Mouse (Mus musculus): ENCODE results near the gene Zfp668.
A peak's percentile ranks its signal among the peaks of the same experiment; 100 is the strongest.
"Not testable (repeated sequence)": the region's sequence is repeated elsewhere in the genome, so short reads cannot be mapped to it uniquely, and the experiment has no call there.

Gene Zfp668

DNA sequence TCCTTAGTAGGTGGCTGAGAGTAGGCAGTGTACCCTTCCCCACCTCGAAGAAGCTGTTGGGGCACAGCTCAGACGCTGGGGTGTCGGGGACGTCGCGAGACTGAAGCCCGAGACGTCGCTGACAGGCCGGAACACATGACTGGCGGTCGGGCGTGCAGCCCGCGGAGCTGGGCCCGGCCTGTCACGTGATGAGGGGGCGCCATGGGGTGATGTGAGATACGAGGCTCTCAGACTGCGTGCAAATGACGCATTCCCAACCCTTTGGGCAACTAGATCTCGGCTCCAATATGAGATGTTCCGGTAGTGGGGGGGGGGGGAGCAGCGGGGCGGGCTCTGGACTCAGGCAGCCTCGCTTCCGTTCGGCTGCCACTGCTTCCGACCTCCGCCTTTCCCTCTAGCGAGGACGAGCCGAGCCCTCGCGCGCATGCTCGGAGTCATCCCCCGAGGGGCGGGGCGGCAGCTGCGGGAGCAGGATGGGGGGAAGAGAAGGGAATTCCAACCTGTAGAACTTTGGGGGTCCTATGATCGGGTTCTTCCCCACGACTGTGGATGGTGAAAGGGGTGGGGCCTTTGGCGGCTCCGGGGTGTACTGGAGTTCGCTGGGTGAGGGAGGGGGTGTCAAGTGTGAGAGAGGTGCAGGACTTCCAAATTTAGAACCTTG lies 35.2 kb downstream of the Zfp668 start:
- peak; percentile 96 for DNase-seq (ENCODE audit: low read depth)

DNA sequence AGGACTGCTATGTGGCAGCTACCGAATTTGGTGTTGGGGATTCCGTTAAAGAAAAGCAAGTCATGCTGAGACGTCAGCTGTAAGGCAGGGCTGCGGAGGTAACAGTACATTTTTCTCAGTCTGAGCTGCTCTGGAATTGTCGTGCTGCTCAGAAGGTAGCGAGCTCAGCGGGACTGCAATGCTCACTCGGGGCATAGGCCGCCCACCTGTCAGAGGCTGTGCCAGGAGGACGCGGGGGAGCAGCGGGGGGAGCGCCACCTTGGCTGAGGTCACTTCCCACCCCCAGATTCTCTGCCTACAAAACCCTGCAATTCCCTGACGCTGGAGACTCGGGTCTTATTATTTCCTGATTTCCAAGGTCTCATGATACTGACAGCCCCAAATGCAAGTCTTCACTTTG lies 35.7 kb downstream of the Zfp668 start:
- DNase-seq (ENCODE audit: low read depth): no peak

DNA sequence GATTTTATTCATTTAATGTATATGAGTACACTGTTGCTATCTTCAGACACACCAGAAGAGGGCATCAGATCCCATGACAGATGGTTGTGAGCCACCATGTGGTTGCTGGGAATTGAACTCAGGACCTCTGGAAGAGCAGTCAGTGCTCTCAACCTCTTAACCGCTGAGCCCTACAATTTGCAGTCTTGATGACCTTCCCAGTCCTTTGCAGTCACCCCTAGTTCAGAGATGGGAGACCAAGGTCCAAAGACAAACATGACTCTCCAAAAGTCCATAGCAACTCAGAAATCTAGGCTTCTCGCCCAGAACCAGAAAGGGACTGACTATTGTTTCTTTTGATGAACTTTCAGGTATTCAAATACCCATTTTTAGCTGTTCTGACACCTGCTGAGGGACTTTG lies 36.6 kb downstream of the Zfp668 start:
- not testable (repeated sequence) for DNase-seq (ENCODE audit: low read depth)

DNA sequence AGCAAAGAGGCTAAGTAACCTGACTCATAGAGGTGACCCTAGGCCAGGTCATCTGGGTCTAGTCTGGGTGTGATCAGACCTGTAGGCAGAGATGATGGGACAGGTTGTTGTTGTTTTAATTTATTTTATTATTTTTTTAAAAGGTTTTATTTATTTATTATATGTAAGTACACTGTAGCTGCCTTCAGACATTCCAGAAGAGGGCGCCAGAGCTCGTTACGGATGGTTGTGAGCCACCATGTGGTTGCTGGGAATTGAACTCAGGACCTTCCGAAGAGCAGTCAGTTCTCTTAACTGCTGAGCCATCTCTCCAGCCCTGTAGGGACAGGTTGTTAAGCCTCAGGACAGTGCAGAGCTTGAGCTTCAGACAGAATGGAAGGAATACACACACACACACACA lies 38.8 kb downstream of the Zfp668 start:
- not testable (repeated sequence) for DNase-seq (ENCODE audit: low read depth)

DNA sequence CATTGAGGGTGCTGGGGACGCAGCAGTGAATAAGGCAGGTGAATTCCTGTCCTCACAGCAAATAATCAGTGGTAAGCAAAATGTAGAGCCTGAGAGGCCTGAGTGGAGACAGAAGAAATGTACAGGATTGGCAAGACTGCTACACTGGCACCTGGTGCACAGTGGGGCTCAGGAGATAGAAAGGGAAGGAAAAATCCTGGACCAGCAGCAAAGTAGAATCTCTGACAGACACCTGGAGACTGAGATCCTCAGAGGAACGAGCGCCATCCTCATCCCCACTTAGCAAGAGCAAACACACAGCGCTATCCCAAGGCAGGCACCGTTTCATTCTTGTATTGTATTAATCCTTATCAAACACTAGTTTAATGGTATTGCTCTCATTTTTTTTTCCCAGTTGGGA lies 39.2 kb downstream of the Zfp668 start:
- DNase-seq (ENCODE audit: low read depth): no peak

DNA sequence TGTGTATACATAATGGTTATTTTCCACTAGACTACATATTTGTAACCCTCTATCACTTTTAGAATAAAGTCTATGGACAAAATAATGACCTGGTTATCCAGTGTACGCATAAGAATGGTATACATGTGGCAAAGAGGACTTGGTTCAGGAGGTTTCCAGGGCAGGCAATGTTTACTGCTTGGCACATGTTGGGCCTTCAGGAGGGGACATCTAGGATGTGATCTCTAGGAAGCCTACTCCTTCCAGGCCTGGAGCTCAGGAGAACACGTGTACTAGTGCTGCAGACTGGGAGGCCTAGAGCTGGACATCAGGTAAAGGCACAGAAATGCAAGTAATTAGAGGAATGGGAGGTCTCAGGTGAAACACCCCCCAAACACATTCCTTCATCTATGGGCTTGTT lies 41.1 kb downstream of the Zfp668 start:
- DNase-seq (ENCODE audit: low read depth): no peak

DNA sequence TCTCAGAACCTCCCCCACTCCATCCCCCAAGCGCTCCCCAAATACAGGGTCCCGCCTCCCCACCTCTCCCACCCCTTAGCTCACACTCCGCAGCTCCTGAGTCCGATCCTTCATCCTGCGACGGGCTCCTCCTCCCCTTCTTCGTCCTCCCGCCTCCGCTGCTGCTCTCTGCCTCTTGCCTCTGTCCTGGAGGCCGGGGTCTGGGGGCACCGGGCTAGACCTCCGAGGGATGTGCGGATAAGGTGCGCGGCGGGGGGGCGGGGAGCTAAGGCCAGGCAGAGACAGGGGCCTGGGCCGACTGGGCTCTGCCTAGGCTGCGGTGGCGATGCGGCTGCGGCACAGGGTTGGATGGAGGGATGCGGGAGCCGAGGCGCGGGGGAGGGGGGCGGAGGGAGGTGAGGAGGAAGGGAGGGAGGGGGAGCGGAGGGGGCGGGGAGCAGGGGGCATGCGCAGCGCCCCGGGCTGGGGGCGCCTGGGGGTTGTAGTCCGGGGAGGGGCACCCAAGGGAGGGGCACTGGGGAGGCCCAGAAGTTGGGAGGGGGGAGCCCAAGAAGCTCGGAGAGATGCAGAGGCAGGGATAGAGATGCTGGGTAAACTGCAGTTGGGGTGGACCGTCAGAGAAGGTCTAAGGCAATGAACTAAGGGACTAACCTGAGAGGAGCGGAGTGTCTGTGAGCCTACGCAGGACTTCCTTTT lies 52.3 kb downstream of the Zfp668 start, which contains the start of the genes Stx4a and Stx1b:
TSS of gene Stx4a (plus strand) at position 119 of the 696 bp plus-strand sequence.
TSS of gene Stx1b (minus strand) at position 374 of the 696 bp plus-strand sequence.
- no peak for DNase-seq (ENCODE audit: low read depth)

DNA sequence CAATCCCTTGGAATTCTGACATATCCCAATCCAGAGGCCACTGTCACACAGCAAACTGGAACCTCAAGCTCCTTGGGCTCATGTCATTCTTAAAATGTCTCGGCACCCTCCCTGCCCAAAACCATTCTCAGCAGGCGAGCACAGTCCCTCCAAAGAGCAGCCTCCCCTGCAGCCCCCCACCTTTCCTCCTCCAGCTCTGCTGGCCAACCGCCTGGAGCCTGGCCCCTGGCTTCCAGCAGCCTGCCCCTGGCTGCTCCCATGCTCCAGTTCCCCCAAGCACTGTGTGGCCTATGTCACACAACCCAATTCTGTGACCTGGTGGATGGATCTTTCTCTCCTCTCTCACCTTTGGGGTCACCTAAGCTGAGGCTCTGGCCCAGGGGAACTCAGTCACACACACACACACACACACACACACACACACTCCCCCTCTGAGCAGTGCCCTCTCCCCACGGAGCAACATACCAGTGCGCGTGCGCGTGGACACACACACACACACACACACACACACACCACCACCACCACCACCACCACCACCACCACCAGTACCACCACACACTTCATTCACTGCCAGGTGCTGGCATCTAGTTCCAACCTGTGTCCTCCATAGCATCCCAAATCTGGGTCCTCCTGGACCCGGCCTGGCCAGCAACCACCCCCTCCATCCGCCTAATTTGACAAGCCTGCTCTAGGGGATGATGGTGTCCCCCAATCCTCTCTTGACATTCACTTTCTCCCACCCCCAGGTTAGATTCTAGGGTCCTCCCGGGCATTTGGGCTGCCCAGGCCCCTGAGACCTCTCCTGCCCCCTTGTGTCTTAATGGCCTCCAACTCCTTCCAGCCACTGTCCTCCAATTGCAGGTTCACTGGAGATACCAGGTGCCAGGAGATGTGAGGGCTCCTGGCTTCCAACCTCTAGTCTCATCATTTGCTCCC lies 53.1 kb downstream of the Zfp668 start:
- DNase-seq (ENCODE audit: low read depth): no peak

DNA sequence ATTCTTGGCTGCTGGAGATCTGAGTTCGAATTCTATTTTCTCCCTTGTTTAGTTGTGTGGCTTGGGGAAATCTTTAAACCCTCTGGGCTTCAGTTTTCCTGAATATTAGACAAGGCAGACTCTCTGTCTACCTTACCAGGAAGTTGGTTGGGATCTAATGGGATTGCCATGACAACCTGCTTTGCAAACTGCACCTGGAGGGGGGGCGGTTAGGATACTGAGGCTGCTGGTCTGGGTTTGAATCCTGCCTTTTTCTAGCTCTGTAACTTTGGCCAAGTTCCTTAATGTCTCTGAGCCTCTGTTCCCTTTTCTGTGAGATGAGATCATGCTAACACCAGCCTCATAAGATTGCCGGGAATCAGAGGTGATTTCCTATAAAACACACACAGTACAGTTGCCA lies 54.1 kb downstream of the Zfp668 start:
- no peak for DNase-seq (ENCODE audit: low read depth)

DNA sequence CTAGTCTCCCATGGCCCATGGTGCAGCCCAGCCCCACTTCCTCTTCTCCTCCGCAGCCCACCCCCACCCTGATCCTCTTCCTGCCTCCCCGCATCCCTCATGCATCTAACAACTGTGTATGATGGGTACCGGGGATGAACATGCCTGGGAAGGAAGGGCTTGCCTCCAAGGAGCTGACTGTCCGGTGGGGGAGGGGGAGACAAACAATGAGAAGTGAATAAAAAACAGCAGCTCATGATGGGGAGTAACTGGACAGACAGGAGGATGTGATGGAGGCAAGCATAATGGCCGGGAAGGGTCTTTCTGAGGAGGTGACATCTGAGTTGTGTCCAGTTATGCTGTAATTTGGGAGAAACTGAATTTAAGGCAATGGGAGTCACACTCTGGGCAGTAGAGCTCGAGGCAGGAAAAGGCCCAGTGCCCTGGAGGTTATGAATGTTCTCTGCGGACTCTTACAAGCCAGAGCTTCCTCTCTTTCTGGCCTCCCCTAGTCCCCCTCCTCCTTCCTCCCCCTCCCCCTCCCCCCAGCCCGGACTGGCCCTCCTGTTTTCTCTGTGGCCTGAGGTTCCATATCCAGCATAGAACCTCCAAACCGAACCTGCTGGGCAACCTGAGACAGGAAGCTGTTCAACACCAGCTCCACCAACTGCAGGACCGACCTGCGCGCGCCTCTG lies 55.7 kb downstream of the Zfp668 start:
- no peak for DNase-seq (ENCODE audit: low read depth)

DNA sequence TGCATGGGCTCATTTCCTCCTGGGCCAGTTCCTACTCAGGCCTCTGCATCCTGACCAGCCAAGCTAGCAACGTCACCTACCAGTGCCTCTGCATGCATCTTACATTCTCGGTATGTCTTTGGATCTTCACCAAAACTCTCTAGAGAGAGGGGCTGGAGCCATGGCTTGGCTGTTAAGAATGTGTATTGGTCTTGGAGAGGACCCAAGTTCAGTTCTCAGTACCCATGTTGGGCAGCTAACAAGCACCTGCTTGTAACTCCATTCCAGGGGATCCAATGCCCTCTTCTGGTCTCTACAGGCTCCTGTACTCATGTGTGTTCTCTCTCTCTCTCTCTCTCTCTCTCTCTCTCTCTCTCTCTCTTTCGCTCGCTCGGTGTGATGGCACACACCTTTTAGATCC lies 58.9 kb downstream of the Zfp668 start:
- DNase-seq (ENCODE audit: low read depth): no peak

DNA sequence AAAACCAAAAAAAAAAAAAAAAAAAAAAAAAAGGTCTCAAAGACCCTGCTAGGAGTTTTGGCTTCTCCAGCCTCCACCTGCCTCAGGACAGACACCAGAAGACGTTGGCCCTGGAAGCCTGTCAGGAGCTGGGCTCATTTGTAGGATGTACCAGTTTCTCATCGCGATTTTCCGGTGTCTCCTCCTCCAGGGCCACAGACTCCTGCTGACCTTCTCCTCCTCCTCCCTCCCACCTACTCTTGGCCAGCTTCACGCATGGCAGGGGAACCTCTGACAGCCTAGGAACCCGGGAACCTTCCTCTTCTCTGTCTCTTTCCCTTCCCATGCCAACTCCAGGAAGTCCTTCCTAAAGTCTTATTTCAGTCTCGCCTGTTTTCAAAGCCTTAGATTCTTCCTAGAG lies 59.6 kb downstream of the Zfp668 start:
- DNase-seq (ENCODE audit: low read depth): no peak

DNA sequence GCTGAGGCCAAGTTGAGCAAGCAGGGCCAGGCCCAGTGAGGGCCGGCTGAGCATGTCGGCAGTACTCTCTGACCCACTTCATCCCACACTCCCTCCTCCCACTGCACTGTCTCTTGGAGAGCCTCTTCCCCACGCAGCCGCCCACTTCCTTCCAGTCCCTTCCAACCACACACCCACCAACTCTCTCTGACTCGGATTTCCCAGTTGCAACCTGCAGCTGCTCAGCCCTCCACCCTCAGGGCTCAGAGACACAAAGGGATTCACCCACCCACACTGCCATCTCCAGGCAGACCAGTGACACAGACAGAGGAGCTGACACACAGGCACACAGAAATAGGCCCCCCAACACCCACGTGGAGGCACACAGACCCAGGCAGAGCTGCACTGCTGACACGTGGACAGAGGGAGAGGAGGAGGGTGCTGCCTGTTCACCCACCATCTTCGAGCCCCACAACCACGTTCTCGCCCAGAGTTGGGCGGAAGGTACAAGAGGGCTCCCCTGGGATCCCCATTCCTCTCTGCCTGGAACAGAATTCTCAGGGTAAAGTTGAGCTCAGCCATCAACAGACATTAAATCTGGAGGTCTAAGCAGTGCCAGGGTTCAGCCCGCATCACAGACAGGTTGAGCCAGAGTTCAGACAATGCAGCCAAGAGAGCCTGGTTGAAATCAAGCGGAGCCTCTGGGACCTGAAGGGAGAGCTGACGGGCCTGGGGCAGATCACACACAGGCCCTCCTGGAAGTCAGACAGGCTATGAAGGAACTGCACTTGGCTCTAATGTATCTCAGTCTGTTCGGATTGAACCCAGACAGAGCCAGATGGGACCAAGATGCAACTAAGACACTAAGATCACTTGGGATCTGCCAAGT lies 60.4 kb downstream of the Zfp668 start:
- peak; percentile 40 for DNase-seq (ENCODE audit: low read depth)

DNA sequence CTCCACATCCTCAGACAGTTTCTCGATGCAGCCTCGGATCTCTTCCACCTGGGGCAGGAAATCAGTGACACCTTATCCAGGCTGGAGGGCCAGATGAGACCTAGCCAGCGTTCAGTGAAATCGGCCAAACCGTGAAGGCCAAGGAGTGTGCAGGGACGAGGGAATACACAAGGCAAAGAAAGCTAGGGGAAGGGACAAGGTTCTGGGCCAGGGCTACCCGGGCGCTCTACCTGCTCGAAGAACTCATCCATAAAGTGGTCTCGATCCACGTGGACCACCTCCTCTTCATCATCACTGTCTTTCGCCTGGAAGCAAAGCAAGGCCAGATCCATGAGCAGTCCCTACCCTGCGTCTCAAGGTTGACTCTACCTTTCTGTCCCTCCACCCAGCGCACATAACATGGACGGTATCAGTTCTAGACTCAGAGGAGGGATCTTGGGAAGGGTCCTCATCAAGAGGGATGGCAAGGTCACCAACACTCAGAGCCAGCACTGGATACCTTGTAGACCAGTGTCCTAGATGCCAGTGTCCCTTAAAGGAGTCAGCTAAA lies 61.4 kb downstream of the Zfp668 start:
- DNase-seq (ENCODE audit: low read depth): no peak

DNA sequence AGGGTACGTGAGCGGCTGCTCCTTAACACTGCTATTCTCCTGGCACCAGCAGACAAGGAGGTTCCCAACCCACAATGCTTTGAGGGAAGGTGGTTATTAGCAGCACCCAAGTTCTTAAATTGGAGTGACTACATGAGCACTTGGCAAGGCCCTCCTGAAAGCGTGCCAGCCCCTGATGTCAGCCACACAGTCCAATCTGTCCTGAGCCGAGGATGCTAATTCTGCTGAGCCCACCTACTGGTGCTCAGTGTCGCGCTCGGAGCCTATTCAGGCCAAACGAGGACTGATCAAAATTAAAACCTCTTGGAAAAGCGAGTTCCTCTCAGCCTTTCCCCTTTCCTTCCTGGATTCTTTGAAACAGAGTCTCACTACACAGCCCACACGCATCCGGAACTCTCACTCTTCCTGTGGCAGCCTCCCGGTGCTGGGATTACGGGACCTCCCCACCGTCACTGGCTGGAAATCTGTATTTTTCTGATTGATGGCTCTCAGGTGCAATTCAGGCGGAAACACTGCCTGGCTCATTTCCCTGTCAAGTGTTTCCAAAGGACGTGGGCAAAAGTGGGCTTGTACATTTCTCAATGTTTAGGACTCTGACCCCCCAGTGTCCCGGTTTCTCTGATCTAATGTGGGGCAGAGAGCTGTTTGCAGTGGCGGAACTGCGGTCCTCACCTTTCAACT lies 62.2 kb downstream of the Zfp668 start:
- DNase-seq (ENCODE audit: low read depth): peak; percentile 55

DNA sequence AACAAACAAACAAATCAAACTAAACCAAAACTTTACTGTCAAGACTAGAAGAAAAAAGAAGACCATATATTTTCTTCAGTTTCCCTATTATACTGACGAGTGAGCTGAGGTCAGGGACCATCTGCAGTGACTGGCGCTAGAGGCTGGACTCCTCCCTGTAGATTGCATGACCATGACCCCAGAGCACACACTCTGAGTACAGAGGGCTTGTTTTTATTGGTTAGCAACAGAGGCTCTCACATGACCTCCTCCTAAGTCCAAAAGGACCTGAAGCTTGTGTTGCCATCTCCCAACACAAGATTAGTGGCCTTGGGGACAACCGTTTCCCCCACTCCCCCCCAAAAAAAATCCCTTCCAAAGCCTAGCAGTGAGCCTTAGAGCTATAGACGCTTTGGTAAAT lies 62.8 kb downstream of the Zfp668 start:
- DNase-seq (ENCODE audit: low read depth): no peak
